17 mouse cellular contexts compared by ENCODE assay signal in the genomic region with DNA sequence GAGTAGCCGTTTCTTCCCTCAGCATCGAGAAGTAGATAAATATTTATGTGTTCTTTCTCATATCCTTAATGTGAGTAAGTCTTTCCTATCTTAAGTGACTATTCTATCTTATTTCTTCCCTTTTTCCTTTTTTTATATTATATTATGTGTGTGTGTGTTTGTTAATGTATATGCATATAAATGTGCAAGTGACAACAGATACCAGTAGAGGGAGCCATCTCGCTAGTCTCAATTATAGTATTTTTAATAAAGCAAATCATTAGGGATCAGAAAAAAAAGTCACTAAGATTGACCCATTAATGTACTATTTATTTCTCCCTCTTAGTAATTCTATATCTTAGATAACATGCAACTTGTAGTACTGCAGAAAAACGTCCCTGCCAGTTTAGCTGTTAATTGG.
"Had no signal": no experiment of that assay in that cellular context is flagged by ENCODE, and none has a peak within 500 bp of the region (broad histone marks: within the 10 kb centered on the region; RNA-seq: fewer than 3 reads in every experiment).

No protein-coding gene starts in this region.

- H3K4me2 ChIP-seq: liver, embryonic 13.5 days; midbrain, embryonic 13.5 days; neural tube, embryonic 13.5 days; stomach, embryonic 15.5 days had no signal

- H3K9me3 ChIP-seq: liver, embryonic 13.5 days; midbrain, embryonic 10.5 days; midbrain, embryonic 13.5 days; neural tube, embryonic 13.5 days; stomach, embryonic 15.5 days had no signal

- H3K4me1 ChIP-seq: liver, embryonic 13.5 days; midbrain, embryonic 10.5 days; midbrain, embryonic 13.5 days; neural tube, embryonic 13.5 days; stomach, embryonic 15.5 days had no signal

- ATAC-seq: midbrain, embryonic 13.5 days; midbrain, embryonic 16.5 days had no signal

- DNase-seq: kidney, adult 11 months; kidney, adult 8-10 months; kidney, postnatal 25 days; liver, embryonic 13.5 days; lung, adult 2 months; lung, postnatal 14 days; retina, postnatal 1 day; right cerebral cortex, postnatal 25 days; spleen, adult 18-20 months; thymus, postnatal 25 days had no signal

- H3K27me3 ChIP-seq: liver, embryonic 13.5 days; midbrain, embryonic 13.5 days; neural tube, embryonic 13.5 days; stomach, embryonic 15.5 days had no signal

- H3K36me3 ChIP-seq: liver, embryonic 13.5 days; midbrain, embryonic 10.5 days; midbrain, embryonic 13.5 days; neural tube, embryonic 13.5 days; stomach, embryonic 15.5 days had no signal

- H3K4me3 ChIP-seq: liver, embryonic 13.5 days; midbrain, embryonic 10.5 days; midbrain, embryonic 13.5 days; myocyte; neural tube, embryonic 13.5 days; stomach, embryonic 15.5 days had no signal

- H3K9ac ChIP-seq: liver, embryonic 13.5 days; midbrain, embryonic 13.5 days; neural tube, embryonic 13.5 days; stomach, embryonic 15.5 days had no signal

- H3K27ac ChIP-seq: liver, embryonic 13.5 days; macrophage; midbrain, embryonic 10.5 days; midbrain, embryonic 13.5 days; neural tube, embryonic 13.5 days; stomach, embryonic 15.5 days had no signal
